Mouse (Mus musculus) heart, postnatal 0 days (tissue): Measurements from ENCODE around the gene Phf7.

Experiments
- CTCF ChIP-seq: IDR thresholded peaks from 2 replicates; pipeline ENCODE4 v1.5.1; 2016; ENCODE audit warnings: antibody characterized with exemption, control low read depth, low read depth
- EP300 ChIP-seq: IDR thresholded peaks from 2 replicates; pipeline ENCODE4 v1.6.1; 2016; ENCODE audit warnings: antibody characterized with exemption, low read depth

DNA sequence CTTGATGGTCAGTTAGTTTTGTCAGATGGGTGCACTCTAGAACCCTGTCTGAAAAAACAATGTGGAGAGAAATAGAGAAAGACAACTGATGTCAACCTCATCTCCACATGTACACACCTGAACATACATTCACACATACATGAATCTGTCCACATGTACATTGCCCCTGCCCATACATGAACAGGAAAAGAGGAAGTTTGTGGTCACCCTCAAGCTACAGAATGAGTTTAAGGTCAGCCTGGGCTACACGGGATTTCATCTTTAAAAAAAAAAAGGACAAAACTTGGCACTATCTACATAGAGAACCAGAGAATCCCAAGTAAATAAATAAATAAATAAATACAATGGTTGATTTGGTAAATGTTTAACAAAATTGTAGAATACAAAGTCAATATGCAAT, 6.3 kb downstream of the Phf7 start:
- no peak for TF ChIP-seq CTCF
- TF ChIP-seq EP300 = no peak
